Mouse (Mus musculus): ENCODE measurements around the gene Adarb2.

DNA sequence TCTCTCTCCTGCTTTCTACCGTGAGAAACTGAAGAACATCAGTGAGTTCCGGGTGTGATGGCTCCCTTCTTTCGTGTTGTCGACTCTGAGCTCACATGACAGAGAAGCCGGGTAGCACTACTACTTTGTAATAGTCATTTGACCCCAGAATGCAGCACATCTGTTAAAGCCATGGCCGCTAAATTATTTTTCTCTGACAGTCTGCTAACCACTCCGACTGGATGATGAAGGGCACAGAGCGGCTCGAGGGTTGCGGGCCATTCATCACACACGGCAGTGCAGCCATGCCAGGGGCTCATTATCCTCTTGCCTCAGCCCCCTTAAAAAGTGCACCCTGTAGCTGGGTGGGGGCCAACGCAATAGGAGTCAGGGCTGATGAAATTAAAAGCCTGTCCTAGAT is 371.2 kb downstream of the Adarb2 start:
- no peak for TF ChIP-seq POLR2A (IDR thresholded peaks at IDR 0.05; ENCODE audit: low read depth, low read length)
- TF ChIP-seq CTCF (IDR thresholded peaks at IDR 0.05; ENCODE audit: extremely low read depth, insufficient read length, insufficient replicate concordance, low read depth, low read length), result no peak
